Mouse (Mus musculus) liver, adult 2 months (tissue): ENCODE measurements around the gene Gm20538.

Source experiments
- CTCF ChIP-seq: fragments of 200-500 bp; IDR thresholded peaks from 2 replicates; pipeline ENCODE4 v1.5.1; 2011; ENCODE audit warnings: low read depth, low read length, control low read depth
- POLR2A ChIP-seq: fragments of 200-500 bp; IDR thresholded peaks from 2 replicates; pipeline ENCODE4 v1.6.1; 2011; ENCODE audit warnings: low read length, control low read depth; ENCODE audit not compliant: insufficient read depth; ENCODE audit errors: extremely low read depth

DNA sequence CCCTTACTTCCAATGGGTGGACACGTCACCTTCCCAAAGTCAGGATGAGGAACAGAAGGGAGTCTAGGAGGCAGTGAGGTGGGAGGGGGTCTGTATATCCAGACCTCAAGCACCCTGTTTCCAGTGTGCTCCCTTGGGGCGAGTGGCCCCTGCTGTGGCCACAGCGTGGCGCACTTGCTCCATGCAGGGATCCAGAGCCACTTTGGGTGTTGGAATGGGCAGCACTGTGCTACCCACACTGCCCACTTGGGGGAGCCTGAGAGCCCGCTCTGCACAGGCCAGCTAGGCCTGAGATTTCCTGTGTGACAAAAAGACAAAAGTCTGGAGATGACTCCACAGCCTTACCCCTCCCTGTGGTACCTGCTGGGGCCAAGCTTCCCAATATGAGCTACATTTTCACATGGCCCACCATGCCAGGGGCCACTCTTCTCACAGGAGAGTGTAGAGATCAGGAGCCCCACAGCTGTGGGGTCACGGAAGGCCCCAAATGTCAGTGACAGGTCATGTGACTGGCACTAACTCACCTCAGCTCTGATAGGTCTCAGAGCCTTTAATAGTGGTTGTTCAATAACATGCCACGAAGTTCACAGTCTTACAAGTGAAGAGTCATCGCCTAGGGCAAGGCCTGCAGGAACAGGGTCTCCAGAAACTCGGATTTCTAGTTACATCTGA, 30.1 kb upstream of the Gm20538 start:
- TF ChIP-seq CTCF = peak; percentile 100
- no peak for TF ChIP-seq POLR2A
